Mouse (Mus musculus) gastrocnemius, adult 2 months (tissue): Measurements from ENCODE around the gene Tmem72. TPM values are rescaled to one million over a fixed set of nuclear protein-coding genes. Genes with fewer than 3 reads are reported as not detected.

ENCODE experiments used
- DNase-seq: peaks from one replicate; pipeline ENCODE4 v3.0.0; 2022
- H3K27ac ChIP-seq: fragments of 200-600 bp; 2 replicates; pipeline ENCODE4 v1.8.1; 2022; ENCODE audit warnings: mild to moderate bottlenecking
- H3K4me3 ChIP-seq: fragments of 200-600 bp; 2 replicates; pipeline ENCODE4 v1.8.1; 2022; ENCODE audit warnings: mild to moderate bottlenecking, moderate library complexity
- CTCF ChIP-seq: fragments of 200-600 bp; IDR thresholded peaks from 2 replicates; pipeline ENCODE4 v1.8.1; 2022; ENCODE audit warnings: antibody characterized with exemption, mild to moderate bottlenecking, moderate library complexity
- intact Hi-C: fragments of 180-260 bp; cut with DNase I; formaldehyde crosslinking; loops from one replicate; pipeline ENCODE4 v1.15.1; 2025
- long read RNA-seq, 2 experiments: library from polyadenylated mRNA; stranded (forward); transcript quantifications; one replicate each; pipeline ENCODE4 v2.0.0; 2021
- total RNA-seq, 2 experiments: library from RNA; stranded (reverse); gene quantifications; 2 replicates each; pipeline ENCODE4 v1.2.3; 2021

Tmem72 gene
- under 1 TPM; 0.03 TPM for total RNA-seq
- long read RNA-seq, experiment 1: 0 reads
- long read RNA-seq, experiment 2: 0 reads

GRCm38 (mm10) chr6:116716666-116717065 lies at the start of gene Tmem72:
Gene Tmem72 (minus strand): TSS chr6:116716913.
- TF ChIP-seq CTCF: no peak
- Histone ChIP-seq H3K4me3 (no peak within 1 kb of the TSS), H3K27ac (no peak within 1 kb of the TSS)
- intact Hi-C loops: no loop called here
- DNase-seq: no peak

GRCm38 (mm10) chr6:116764524-116764923 lies 47.8 kb upstream of the Tmem72 start:
- no peak for DNase-seq
- intact Hi-C loops: loop anchor here (10.0 kb wide), 1 partner anchor 400 kb away; the partner anchor contains the start of gene Cxcl12
- TF ChIP-seq CTCF: no peak
- Histone ChIP-seq H3K4me3 (no peak overlapping the region), H3K27ac (no peak overlapping the region)

DNA sequence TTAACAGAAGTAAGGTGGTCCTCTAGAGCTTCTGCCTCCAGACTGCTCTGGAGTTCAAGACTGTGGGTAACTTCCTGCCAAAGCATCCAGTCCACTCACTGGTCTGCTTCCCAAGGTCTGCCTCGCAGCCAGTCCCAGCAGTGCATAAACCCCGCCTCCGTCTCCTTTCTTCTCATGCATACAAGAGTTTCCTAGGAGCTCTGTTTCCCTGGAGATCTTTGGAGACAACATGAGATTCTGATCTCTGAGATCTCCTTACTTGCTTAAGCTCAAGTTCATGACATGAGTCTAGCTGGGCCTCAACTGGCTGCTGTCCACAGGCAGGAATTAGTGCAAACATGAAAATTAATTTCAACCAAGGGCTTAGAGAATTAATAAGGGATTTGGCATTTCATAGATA lies 45.6 kb upstream of the Tmem72 start:
- no peak for TF ChIP-seq CTCF
- Histone ChIP-seq H3K4me3 (no peak overlapping the region), H3K27ac (no peak overlapping the region)
- no peak for DNase-seq
- intact Hi-C loops: loop anchor here (10.0 kb wide), 1 partner anchor 402 kb away; the partner anchor contains the start of gene Cxcl12

GRCm38 (mm10) chr6:116760181-116760580 lies 43.5 kb upstream of the Tmem72 start:
- no peak for DNase-seq
- no peak overlapping the region for H3K4me3 ChIP-seq
- H3K27ac ChIP-seq: no peak overlapping the region
- intact Hi-C loops: loop anchor here (10.0 kb wide), 1 partner anchor 405 kb away; the partner anchor contains the start of gene Cxcl12
- no peak for TF ChIP-seq CTCF

- no peak for DNase-seq
- intact Hi-C loops: no loop called here
- H3K27ac ChIP-seq: no peak overlapping the region
- no peak for TF ChIP-seq CTCF
- no peak overlapping the region for H3K4me3 ChIP-seq
These were observed 39.7 kb upstream of the Tmem72 start for GRCm38 (mm10) chr6:116756364-116756763.

GRCm38 (mm10) chr6:116738046-116738445 lies 21.3 kb upstream of the Tmem72 start:
- no peak for TF ChIP-seq CTCF
- no peak for DNase-seq
- no peak overlapping the region for H3K27ac ChIP-seq
- H3K4me3 ChIP-seq: no peak overlapping the region
- intact Hi-C loops: no loop called here

GRCm38 (mm10) chr6:116735361-116735760 lies 18.6 kb upstream of the Tmem72 start:
- no peak overlapping the region for H3K4me3 ChIP-seq
- no peak for DNase-seq
- intact Hi-C loops: no loop called here
- H3K27ac ChIP-seq: no peak overlapping the region
- TF ChIP-seq CTCF: no peak

- DNase-seq: no peak
- intact Hi-C loops: no loop called here
- no peak for TF ChIP-seq CTCF
- H3K27ac ChIP-seq: no peak overlapping the region
- H3K4me3 ChIP-seq: no peak overlapping the region
These were observed 16.9 kb upstream of the Tmem72 start for GRCm38 (mm10) chr6:116733577-116733976.

DNA sequence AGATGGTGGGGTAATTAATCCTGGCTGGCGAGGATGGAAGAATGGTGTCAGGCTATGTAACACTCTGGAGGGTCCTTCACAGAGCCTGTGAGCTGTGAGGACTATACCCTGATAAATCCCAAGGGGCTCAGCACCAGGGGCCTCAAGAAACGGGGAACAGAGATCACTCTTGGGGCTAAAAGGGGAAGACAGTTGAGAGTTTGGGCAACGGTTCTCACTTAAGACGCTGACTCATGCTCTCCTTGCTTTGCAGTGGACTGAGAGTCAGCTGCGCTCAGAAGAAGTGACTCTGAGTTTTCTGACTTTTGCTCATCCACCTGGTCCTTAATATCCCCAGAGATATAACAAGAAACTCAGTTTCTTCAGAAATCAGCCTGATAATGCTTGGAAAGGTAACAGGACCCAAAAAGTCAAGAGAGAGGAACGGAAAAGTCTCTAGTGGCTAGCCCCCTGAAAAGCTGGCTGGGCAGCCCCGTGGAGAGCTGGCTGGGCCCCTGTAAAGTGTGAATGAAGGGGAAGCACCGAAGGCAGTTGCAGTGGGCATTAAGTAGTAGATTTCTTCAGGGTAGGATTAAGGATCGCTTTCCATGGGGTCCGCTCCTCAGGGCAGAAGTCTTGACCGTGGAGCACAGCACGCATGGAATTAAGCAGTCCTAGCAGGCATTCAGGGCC lies 7.9 kb upstream of the Tmem72 start:
- H3K27ac ChIP-seq: no peak overlapping the region
- intact Hi-C loops: no loop called here

GRCm38 (mm10) chr6:116718920-116719319 lies 2.2 kb upstream of the Tmem72 start:
- intact Hi-C loops: no loop called here
- H3K27ac ChIP-seq: no peak overlapping the region; the same call in 1 of the 2 replicates
- no peak overlapping the region for H3K4me3 ChIP-seq
- TF ChIP-seq CTCF: no peak
- peak; percentile 28 for DNase-seq

More for the DNA sequence above, 7.9 kb upstream of the Tmem72 start:
- TF ChIP-seq CTCF: no peak
- no peak for DNase-seq
- no peak overlapping the region for H3K4me3 ChIP-seq

GRCm38 (mm10) chr6:116718361-116718760 lies 1.6 kb upstream of the Tmem72 start:
- intact Hi-C loops: no loop called here
- Histone ChIP-seq H3K27ac (no peak overlapping the region), H3K4me3 (no peak overlapping the region)
- no peak for DNase-seq
- no peak for TF ChIP-seq CTCF

GRCm38 (mm10) chr6:116717851-116718250 lies 1.1 kb upstream of the Tmem72 start:
- intact Hi-C loops: no loop called here
- no peak for TF ChIP-seq CTCF
- no peak overlapping the region for H3K27ac ChIP-seq
- H3K4me3 ChIP-seq: no peak overlapping the region
- no peak for DNase-seq

GRCm38 (mm10) chr6:116715166-116715565 lies 1.5 kb downstream of the Tmem72 start:
- intact Hi-C loops: no loop called here
- TF ChIP-seq CTCF: no peak
- no peak for DNase-seq
- Histone ChIP-seq H3K4me3 (no peak overlapping the region), H3K27ac (no peak overlapping the region)

DNA sequence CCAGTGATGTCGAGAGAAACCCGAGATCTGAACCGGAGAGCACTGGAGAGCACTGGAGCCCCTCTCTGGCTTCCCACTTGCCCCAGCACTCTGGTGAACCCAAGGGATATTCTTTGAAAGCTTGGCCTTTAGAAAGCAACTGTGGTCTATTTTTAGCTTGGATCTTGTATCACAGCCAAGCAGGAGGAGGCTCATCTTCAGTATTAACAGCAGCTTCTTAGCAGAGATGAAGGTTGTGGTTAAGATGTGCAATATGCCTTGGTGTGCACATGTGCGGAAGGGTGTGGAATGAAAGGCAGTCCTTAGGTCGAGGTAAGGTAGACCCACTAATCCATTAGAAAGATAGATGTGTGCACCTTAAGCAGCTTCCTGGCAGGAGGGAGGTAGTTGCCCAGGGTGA lies 2.1 kb downstream of the Tmem72 start:
- TF ChIP-seq CTCF: no peak
- H3K4me3 ChIP-seq: no peak overlapping the region

More for the DNA sequence above, 2.1 kb downstream of the Tmem72 start:
- peak; percentile 29 for DNase-seq
- H3K27ac ChIP-seq: no peak overlapping the region
- intact Hi-C loops: no loop called here
